Mouse (Mus musculus) liver, embryonic 15.5 days (tissue): ENCODE measurements around the gene Insl3. TPM values are rescaled to one million over a fixed set of nuclear protein-coding genes. Genes with fewer than 3 reads are reported as not detected.
A peak's percentile ranks its signal among the peaks of the same experiment; 100 is the strongest.

ENCODE experiments used
- ATAC-seq: fragments of 200-750 bp; cut with Nextera tagmentation; 2 replicates; pipeline ENCODE4 v1.8.0; 2017; ENCODE audit warnings: moderate number of reproducible peaks, mild to moderate bottlenecking, moderate library complexity; ENCODE audit not compliant: insufficient read depth
- H3K27ac ChIP-seq: fragments of 300-500 bp; sonication (generic); replicated peaks from 2 replicates; pipeline ENCODE4 v1.5.1; 2015; ENCODE audit warnings: mild to moderate bottlenecking, inconsistent platforms
- H3K27me3 ChIP-seq: fragments of 300-500 bp; sonication (generic); 2 replicates; pipeline ENCODE4 v1.6.1; 2015; ENCODE audit warnings: mild to moderate bottlenecking, inconsistent platforms
- H3K36me3 ChIP-seq: fragments of 300-500 bp; sonication (generic); replicated peaks from 2 replicates; pipeline ENCODE4 v1.6.1; 2015; ENCODE audit warnings: moderate library complexity, mild to moderate bottlenecking, inconsistent platforms
- H3K4me1 ChIP-seq: fragments of 300-500 bp; sonication (generic); replicated peaks from 2 replicates; pipeline ENCODE4 v1.6.1; 2015; ENCODE audit warnings: inconsistent platforms
- H3K4me2 ChIP-seq: fragments of 300-500 bp; sonication (generic); 2 replicates; pipeline ENCODE4 v1.6.1; 2015; ENCODE audit warnings: moderate library complexity, mild to moderate bottlenecking, inconsistent platforms
- H3K4me3 ChIP-seq: fragments of 300-500 bp; sonication (generic); replicated peaks from 2 replicates; pipeline ENCODE4 v1.5.1; 2015; ENCODE audit warnings: mild to moderate bottlenecking, inconsistent platforms
- H3K9ac ChIP-seq: fragments of 300-500 bp; sonication (generic); 2 replicates; pipeline ENCODE4 v1.6.1; 2015; ENCODE audit warnings: moderate library complexity, mild to moderate bottlenecking, inconsistent platforms
- H3K9me3 ChIP-seq: fragments of 300-500 bp; sonication (generic); replicated peaks from 2 replicates; pipeline ENCODE4 v1.6.1; 2016; ENCODE audit warnings: inconsistent platforms
- WGBS: fragments of 180-500 bp; shearing (Covaris S2); methylation state at CpG from one replicate; pipeline ENCODE4 v1.1.7; 2015; ENCODE audit warnings: mixed read lengths; ENCODE audit not compliant: insufficient replicate concordance; 5-methylcytosine and 5-hydroxymethylcytosine counted together
- polyA plus RNA-seq: library from polyadenylated mRNA; unstranded; fragments of >200 nt; fragmentation: Nextera tagmentation; extraction: Ambion mirVana; gene quantifications from 2 replicates; pipeline ENCODE4 v1.2.1, GENCODE M21; 2015

Insl3 gene
- polyA plus RNA-seq: 2.2 and 3.0 TPM in 2 replicates

GRCm38 (mm10) chr8:71689028-71689427, at the start of gene Insl3:
TSS of gene Insl3 (plus strand) at chr8:71689214.
- H3K4me1 ChIP-seq: 0 out of 2 replicates have a peak, but pooled peaks cover 10% of the 10 kb centered on the region
- no peaks in the 10 kb centered on the region for H3K9me3 ChIP-seq
- no peak within 1 kb of the TSS for H3K9ac ChIP-seq
- no peak for ATAC-seq
- H3K27ac ChIP-seq: no peak within 1 kb of the TSS
- H3K36me3 ChIP-seq: no peaks in the 10 kb centered on the region
- peaks cover 99% of the 10 kb centered on the region for H3K27me3 ChIP-seq
- H3K4me2 ChIP-seq: no peak within 1 kb of the TSS
- WGBS: 14% methylated on average over 33 of the region's 33 CpGs
- no peak within 1 kb of the TSS for H3K4me3 ChIP-seq

- Histone ChIP-seq H3K36me3 (no peaks in the 10 kb centered on the region), H3K4me1 (peaks cover 10% of the 10 kb centered on the region), H3K27me3 (peaks cover 13% of the 10 kb centered on the region), H3K27ac (no peak overlapping the region), H3K4me3 (no peak overlapping the region), H3K9me3 (no peaks in the 10 kb centered on the region), H3K4me2 (no peak overlapping the region), H3K9ac (no peak overlapping the region)
- WGBS: 42% methylated on average over 4 of the region's 4 CpGs
- ATAC-seq: no peak
Measured at GRCm38 (mm10) chr8:71639318-71639717, 49.7 kb upstream of the Insl3 start.

- no peak overlapping the region for H3K27ac ChIP-seq
- WGBS: 68% methylated on average over 9 of the region's 9 CpGs
Measured at GRCm38 (mm10) chr8:71645510-71645909, 43.5 kb upstream of the Insl3 start.

GRCm38 (mm10) chr8:71654600-71654999, 34.4 kb upstream of the Insl3 start:
- peaks cover 54% of the 10 kb centered on the region for H3K27me3 ChIP-seq
- no peak overlapping the region for H3K27ac ChIP-seq
- 2% methylated on average over 24 of the region's 24 CpGs for WGBS
- H3K4me2 ChIP-seq: peak overlapping the region; percentile 30; the same call in 1 of the 2 replicates
- no peak overlapping the region for H3K4me3 ChIP-seq
- ATAC-seq: no peak
- no peak overlapping the region for H3K9ac ChIP-seq
- H3K4me1 ChIP-seq: peaks cover 10% of the 10 kb centered on the region
- no peaks in the 10 kb centered on the region for H3K9me3 ChIP-seq
- H3K36me3 ChIP-seq: no peaks in the 10 kb centered on the region

More at GRCm38 (mm10) chr8:71645510-71645909, 43.5 kb upstream of the Insl3 start:
- no peaks in the 10 kb centered on the region for H3K27me3 ChIP-seq
- H3K9ac ChIP-seq: no peak overlapping the region
- ATAC-seq: no peak
- H3K4me2 ChIP-seq: no peak overlapping the region
- H3K36me3 ChIP-seq: no peaks in the 10 kb centered on the region
- no peaks in the 10 kb centered on the region for H3K9me3 ChIP-seq
- H3K4me1 ChIP-seq: no peaks in the 10 kb centered on the region
- no peak overlapping the region for H3K4me3 ChIP-seq

- H3K4me2 ChIP-seq: no peak overlapping the region
- peaks cover 16% of the 10 kb centered on the region for H3K4me1 ChIP-seq
- 21% methylated on average over 9 of the region's 9 CpGs for WGBS
- no peak overlapping the region for H3K9ac ChIP-seq
- H3K4me3 ChIP-seq: no peak overlapping the region
- H3K9me3 ChIP-seq: no peaks in the 10 kb centered on the region
- H3K36me3 ChIP-seq: no peaks in the 10 kb centered on the region
- ATAC-seq: no peak
- H3K27ac ChIP-seq: no peak overlapping the region
- peaks cover 80% of the 10 kb centered on the region for H3K27me3 ChIP-seq
Measured at GRCm38 (mm10) chr8:71657816-71658215, 31.2 kb upstream of the Insl3 start.

GRCm38 (mm10) chr8:71658515-71659049, 30.4 kb upstream of the Insl3 start:
- 21% methylated on average over 17 of the region's 17 CpGs for WGBS
- H3K9me3 ChIP-seq: no peaks in the 10 kb centered on the region
- H3K36me3 ChIP-seq: no peaks in the 10 kb centered on the region
- ATAC-seq: no peak
- H3K9ac ChIP-seq: no peak overlapping the region
- H3K4me3 ChIP-seq: no peak overlapping the region
- H3K27ac ChIP-seq: no peak overlapping the region
- H3K4me2 ChIP-seq: no peak overlapping the region
- H3K27me3 ChIP-seq: peaks cover 82% of the 10 kb centered on the region
- peaks cover 16% of the 10 kb centered on the region for H3K4me1 ChIP-seq

- no peaks in the 10 kb centered on the region for H3K9me3 ChIP-seq
- WGBS: 39% methylated on average over 1 of the region's 1 CpGs
- H3K4me1 ChIP-seq: peaks cover 11% of the 10 kb centered on the region
- no peak overlapping the region for H3K4me3 ChIP-seq
- H3K27ac ChIP-seq: no peak overlapping the region
- H3K4me2 ChIP-seq: no peak overlapping the region
- ATAC-seq: no peak
- H3K36me3 ChIP-seq: no peaks in the 10 kb centered on the region
- no peak overlapping the region for H3K9ac ChIP-seq
- H3K27me3 ChIP-seq: peaks cover 76% of the 10 kb centered on the region
Measured at GRCm38 (mm10) chr8:71659751-71660150, 29.3 kb upstream of the Insl3 start.

- Histone ChIP-seq H3K27me3 (peaks cover 68% of the 10 kb centered on the region), H3K4me1 (peaks cover 17% of the 10 kb centered on the region), H3K9me3 (no peaks in the 10 kb centered on the region), H3K4me3 (no peak overlapping the region), H3K4me2 (peak overlapping the region; percentile 19; the same call in 1 of the 2 replicates), H3K9ac (no peak overlapping the region), H3K36me3 (no peaks in the 10 kb centered on the region), H3K27ac (no peak overlapping the region)
- WGBS: 11% methylated on average over 36 of the region's 36 CpGs
- no peak for ATAC-seq
Measured at GRCm38 (mm10) chr8:71660325-71661120, 28.5 kb upstream of the Insl3 start.

- Histone ChIP-seq H3K4me3 (peak overlapping the region; percentile 15; the same call in 1 of the 2 replicates), H3K27ac (no peak overlapping the region), H3K27me3 (peaks cover 75% of the 10 kb centered on the region), H3K36me3 (no peaks in the 10 kb centered on the region), H3K9ac (no peak overlapping the region), H3K4me1 (peaks cover 21% of the 10 kb centered on the region), H3K4me2 (peak overlapping the region; percentile 54), H3K9me3 (no peaks in the 10 kb centered on the region)
- peak; percentile 50 for ATAC-seq
- 1% methylated on average over 22 of the region's 22 CpGs for WGBS
Measured at GRCm38 (mm10) chr8:71665331-71666130, 23.5 kb upstream of the Insl3 start.

- Histone ChIP-seq H3K9me3 (no peaks in the 10 kb centered on the region), H3K9ac (no peak overlapping the region), H3K4me1 (peaks cover 32% of the 10 kb centered on the region), H3K4me2 (no peak overlapping the region), H3K27me3 (peaks cover 77% of the 10 kb centered on the region), H3K36me3 (no peaks in the 10 kb centered on the region), H3K27ac (no peak overlapping the region), H3K4me3 (no peak overlapping the region)
- WGBS: 43% methylated on average over 1 of the region's 1 CpGs
- ATAC-seq: no peak
Measured at GRCm38 (mm10) chr8:71666855-71667254, 22.2 kb upstream of the Insl3 start.

- WGBS: 61% methylated on average over 5 of the region's 5 CpGs
- Histone ChIP-seq H3K36me3 (no peaks in the 10 kb centered on the region), H3K4me1 (peaks cover 35% of the 10 kb centered on the region), H3K9me3 (no peaks in the 10 kb centered on the region), H3K4me3 (no peak overlapping the region), H3K27me3 (peaks cover 73% of the 10 kb centered on the region), H3K27ac (no peak overlapping the region), H3K9ac (no peak overlapping the region), H3K4me2 (no peak overlapping the region)
- no peak for ATAC-seq
Measured at GRCm38 (mm10) chr8:71667256-71667655, 21.8 kb upstream of the Insl3 start.
